Comparison of ENCODE assay signal across 8 mouse cellular contexts in the genomic region with DNA sequence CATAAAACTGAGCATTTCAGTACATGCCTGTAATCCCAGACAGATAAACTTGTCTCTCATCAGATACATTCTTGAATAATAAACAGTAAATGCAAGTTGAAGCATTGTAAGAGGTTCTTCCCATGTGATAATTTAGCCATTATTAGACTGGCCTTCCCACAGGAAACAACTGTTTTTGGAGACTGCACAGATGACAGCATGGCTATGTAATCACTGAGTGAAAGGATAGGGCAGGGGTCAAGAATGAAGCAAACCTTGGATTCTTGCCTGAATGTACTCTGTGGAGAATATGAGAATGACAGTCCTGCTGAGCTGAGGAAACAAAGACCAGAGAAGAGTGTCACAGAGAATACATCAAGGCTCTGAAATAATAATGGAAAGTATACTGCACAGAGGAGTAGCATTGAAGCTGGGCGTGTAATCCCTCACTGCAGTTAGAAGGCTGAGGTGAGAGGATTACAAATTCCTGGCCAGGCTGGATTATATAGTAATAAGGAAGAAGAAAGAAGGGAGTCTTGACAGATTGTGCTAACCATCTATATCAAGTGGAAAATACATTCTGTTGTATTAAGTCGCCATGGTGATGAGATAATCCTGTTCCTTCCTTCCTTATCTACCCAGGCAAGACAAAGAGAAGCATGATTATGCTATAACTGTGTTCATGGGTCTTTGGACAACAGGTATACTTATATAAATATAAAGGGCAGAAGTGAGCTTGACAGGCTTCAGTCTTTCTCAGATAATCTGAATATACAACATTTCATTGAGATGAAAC.
DNase-seq lines count a peak whose midpoint lies in the region; ATAC-seq and TF ChIP-seq lines count a peak whose summit lies in the region.

No protein-coding gene starts in this region.

- H3K4me1 ChIP-seq in midbrain, embryonic 12.5 days: peaks cover 4% of the 10 kb centered on the region; the same call in 1 of the 2 replicates
- H3K4me1 ChIP-seq in midbrain, embryonic 10.5 days: peaks cover 7% of the 10 kb centered on the region
- H3K4me1 ChIP-seq in midbrain, postnatal 0 days (ENCODE audit: insufficient read depth, low read length): no peaks in the 10 kb centered on the region

- no peak overlapping the region for H3K4me3 ChIP-seq in midbrain, embryonic 12.5 days
- no peak overlapping the region for H3K4me3 ChIP-seq in midbrain, embryonic 10.5 days
- H3K4me3 ChIP-seq in midbrain, postnatal 0 days (ENCODE audit: low read depth, low read length): no peak overlapping the region

- H3K27me3 ChIP-seq in midbrain, embryonic 12.5 days: no peaks in the 10 kb centered on the region
- no peaks in the 10 kb centered on the region for H3K27me3 ChIP-seq in midbrain, embryonic 10.5 days (ENCODE audit: low read depth, poor library complexity, severe bottlenecking)
- H3K27me3 ChIP-seq in midbrain, postnatal 0 days (ENCODE audit: insufficient read depth, low read length): no peaks in the 10 kb centered on the region

- no peak overlapping the region for H3K9ac ChIP-seq in midbrain, embryonic 12.5 days (replicated peaks)
- H3K9ac ChIP-seq in midbrain, postnatal 0 days (replicated peaks; ENCODE audit: low read length, poor library complexity, severe bottlenecking): no peak overlapping the region

- intact Hi-C loops in heart, postnatal 25 days (cut with DNase I): no loop called here

- WGBS in midbrain, embryonic 12.5 days: 43% methylated on average over 2 of the region's 2 CpGs
- WGBS in midbrain, embryonic 10.5 days: 73% methylated on average over 2 of the region's 2 CpGs
- 44% methylated on average over 2 of the region's 2 CpGs for WGBS in midbrain, postnatal 0 days

- 0 out of 2 replicates have a peak overlapping the region, but pooled peaks have one; percentile 1 for H3K27ac ChIP-seq in midbrain, embryonic 12.5 days (replicated peaks)
- H3K27ac ChIP-seq in midbrain, embryonic 10.5 days (replicated peaks): no peak overlapping the region
- H3K27ac ChIP-seq in midbrain, postnatal 0 days (ENCODE audit: low read depth, low read length): 0 out of 2 replicates have a peak overlapping the region, but pooled peaks have one; percentile 6

- ATAC-seq in midbrain, embryonic 12.5 days (ENCODE audit: low FRiP score, low read depth): 0 out of 2 replicates have a peak, but pooled peaks have one; percentile 27
- ATAC-seq in midbrain, postnatal 0 days (ENCODE audit: low FRiP score): no peak

- H3K9me3 ChIP-seq in midbrain, embryonic 12.5 days: no peaks in the 10 kb centered on the region
- peaks cover 8% of the 10 kb centered on the region; the same call in 1 of the 2 replicates for H3K9me3 ChIP-seq in midbrain, embryonic 10.5 days (replicated peaks)
- H3K9me3 ChIP-seq in midbrain, postnatal 0 days (ENCODE audit: low read length): no peaks in the 10 kb centered on the region

- no peak overlapping the region for H3K4me2 ChIP-seq in midbrain, embryonic 12.5 days (replicated peaks)
- no peak overlapping the region for H3K4me2 ChIP-seq in midbrain, postnatal 0 days (ENCODE audit: low read depth, low read length, poor library complexity, severe bottlenecking)

- no peak for TF ChIP-seq CTCF in midbrain, postnatal 0 days (IDR thresholded peaks at IDR 0.05)

- peak; percentile 75 for DNase-seq in adrenal gland, adult 2 months
- DNase-seq in adrenal gland, postnatal 4 days (ENCODE audit: low spot score in 2 of 2): no peak
- DNase-seq in midbrain, embryonic 10.5 days (ENCODE audit: low spot score): no peak
- DNase-seq in heart, postnatal 25 days (ENCODE audit: low spot score): peak; percentile 4
- peak; percentile 53 for DNase-seq in midbrain, postnatal 0 days (ENCODE audit: low spot score)
- DNase-seq in layer of hippocampus, adult 18-20 months (ENCODE audit: low spot score in 2 of 2): no peak
- DNase-seq in cerebellum, adult 18-20 months: no peak

- H3K36me3 ChIP-seq in midbrain, embryonic 12.5 days: no peaks in the 10 kb centered on the region
- H3K36me3 ChIP-seq in midbrain, embryonic 10.5 days: peaks cover 3% of the 10 kb centered on the region; the same call in 1 of the 2 replicates
- no peaks in the 10 kb centered on the region for H3K36me3 ChIP-seq in midbrain, postnatal 0 days (ENCODE audit: insufficient read depth, low read length)

Comparison
In these comparisons a context has a peak if more than half of its experiments do, and no peak if none do; other contexts are left out.
1. DNase-seq: peak in adrenal gland, adult 2 months (single experiment), heart, postnatal 25 days (single experiment) and midbrain, postnatal 0 days (single experiment); none in adrenal gland, postnatal 4 days (0 of 2), midbrain, embryonic 10.5 days (single experiment), layer of hippocampus, adult 18-20 months (0 of 2) and cerebellum, adult 18-20 months (0 of 2).